Mouse (Mus musculus) urinary bladder, adult 18-20 months (tissue): ENCODE measurements around the gene Slc25a23.

Experiments used
- DNase-seq, 2 experiments: peaks; one replicate each; pipeline ENCODE4 v3.0.0; 2022; ENCODE audit warnings: low spot score in 2 of 2, mixed read lengths in 2 of 2

The Slc25a23 gene

DNA sequence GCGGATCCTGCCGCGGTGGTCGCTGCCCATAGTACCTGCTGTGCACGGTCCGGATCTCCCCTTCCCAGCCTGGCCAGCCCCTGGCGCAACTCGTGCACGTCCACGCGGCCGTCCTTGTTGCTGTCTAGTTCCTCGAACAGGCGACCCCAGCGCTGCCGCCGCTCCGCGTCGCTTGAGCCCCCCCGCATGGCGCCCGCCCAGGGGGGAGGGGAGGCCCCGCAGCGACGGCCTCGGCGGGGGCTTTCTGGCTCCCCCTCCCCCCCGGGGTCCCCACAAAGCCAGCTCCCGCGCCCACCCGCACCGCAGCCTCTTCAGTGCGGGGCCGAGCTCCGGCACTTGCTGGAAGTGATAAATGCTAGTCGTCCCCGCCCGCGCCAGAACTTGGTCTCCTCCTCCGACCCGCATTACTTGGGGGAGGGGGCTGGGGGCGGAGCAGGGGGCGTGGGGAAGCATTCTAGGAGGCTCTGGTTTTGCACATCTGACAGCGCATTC is at the start of gene Slc25a23:
Slc25a23 (minus strand) TSS at position 378 of the 492 bp plus-strand sequence.
- DNase-seq = peak; percentile 27 to 46

DNA sequence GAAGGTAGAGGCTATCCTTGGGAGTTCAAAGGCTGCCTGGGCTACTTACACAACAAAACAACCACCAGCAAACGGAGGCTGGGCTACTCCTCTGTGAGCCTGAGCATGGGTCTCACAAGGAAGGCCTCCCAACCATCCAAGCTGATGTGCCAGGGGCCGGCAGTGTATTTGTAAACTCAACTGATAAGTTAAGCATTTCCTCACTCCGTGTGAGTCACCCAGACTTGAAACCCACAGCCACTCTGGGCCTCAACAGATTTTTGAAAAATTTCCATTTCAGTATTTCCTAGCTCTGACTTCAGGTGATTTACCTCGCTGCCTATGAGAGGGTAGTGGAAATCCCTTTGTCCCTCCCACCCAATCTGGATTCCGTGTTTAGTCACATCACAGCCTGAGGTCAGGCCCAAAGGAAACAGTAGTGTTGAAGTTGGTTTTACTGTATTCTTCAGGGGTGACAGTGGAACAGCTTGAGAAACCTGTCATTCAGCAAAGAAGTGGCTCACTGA is 49.1 kb upstream of the Slc25a23 start:
- no peak for DNase-seq

DNA sequence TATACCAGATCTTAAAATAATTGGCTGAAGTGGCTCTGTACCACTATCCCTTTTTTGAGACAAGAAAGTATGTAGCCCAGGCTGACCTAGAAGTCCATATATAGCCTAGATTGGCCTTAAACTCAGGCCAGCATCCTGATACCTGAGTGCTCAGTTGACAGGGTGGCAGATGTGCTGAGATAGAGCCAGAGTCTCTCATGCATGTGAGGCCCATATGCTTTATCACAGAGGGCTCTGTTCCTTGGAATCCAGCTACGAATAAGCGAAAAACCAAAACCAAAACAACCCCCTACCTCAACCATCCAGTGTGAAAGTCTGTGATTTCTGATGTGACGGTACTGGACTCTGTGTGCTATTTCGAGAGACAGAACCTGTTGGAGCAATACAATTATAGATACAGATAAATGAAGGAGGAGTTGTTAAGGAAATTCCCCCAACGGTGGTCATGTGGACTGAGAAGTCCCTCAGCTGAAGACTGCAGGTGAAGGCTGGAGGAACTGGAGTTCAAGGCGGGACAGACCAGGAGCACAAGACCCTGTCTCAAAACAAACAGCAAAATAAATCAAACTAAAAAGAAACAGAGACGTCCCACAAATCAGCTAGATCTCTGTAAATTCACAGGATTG is 48.5 kb upstream of the Slc25a23 start:
- DNase-seq = no peak

DNA sequence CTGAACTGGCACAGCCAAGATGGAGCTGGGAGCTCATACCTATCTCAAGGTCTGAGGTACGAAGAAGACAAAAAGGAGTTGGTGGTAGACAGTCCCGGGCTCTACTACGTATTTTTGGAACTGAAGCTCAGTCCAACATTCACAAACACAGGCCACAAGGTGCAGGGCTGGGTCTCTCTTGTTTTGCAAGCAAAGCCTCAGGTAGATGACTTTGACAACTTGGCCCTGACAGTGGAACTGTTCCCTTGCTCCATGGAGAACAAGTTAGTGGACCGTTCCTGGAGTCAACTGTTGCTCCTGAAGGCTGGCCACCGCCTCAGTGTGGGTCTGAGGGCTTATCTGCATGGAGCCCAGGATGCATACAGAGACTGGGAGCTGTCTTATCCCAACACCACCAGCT is 47.4 kb upstream of the Slc25a23 start:
- no peak for DNase-seq

DNA sequence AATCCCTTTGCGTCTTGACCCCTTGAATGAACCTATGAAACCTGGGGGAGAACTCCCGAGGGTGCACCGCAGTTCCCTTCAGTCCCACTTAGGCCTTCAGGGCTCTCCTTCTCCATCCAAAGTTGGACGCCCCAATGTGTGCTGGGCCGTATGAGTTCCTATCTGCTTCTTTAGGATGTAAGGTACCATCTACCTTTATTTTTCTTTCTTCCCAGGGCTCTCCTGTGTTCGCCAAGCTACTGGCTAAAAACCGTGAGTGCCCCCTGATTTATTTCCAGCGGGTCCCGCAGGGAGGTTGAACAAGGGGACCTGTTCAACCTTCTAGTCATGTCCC is 46.3 kb upstream of the Slc25a23 start:
- no peak for DNase-seq

DNA sequence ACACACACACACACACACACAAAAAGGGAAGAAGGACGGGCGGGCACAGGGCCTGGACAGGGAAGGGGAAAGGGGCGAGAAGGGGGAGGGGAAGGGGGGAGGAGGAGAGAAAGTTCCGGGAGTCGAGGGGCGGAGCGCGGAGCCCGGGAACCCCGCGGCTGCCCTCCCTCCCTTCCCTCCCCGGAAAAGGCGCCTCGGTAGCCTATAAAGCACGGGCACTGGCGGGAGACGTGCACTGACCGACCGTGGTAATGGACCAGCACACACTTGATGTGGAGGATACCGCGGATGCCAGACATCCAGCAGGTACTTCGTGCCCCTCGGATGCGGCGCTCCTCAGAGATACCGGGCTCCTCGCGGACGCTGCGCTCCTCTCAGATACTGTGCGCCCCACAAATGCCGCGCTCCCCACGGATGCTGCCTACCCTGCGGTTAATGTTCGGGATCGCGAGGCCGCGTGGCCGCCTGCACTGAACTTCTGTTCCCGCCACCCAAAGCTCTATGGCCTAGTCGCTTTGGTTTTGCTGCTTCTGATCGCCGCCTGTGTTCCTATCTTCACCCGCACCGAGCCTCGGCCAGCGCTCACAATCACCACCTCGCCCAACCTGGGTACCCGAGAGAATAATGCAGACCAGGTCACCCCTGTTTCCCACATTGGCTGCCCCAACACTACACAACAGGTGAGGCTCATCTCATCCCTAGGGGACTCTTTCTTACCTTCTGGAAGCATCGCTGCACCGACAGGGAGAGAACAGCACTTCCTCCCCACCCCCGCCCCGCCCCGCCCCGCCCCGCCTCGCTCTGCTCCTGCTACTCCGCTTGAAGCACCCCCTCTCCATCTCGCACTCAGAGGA is 45.7 kb upstream of the Slc25a23 start, which contains the start of gene Tnfsf9:
Tnfsf9 (plus strand) TSS at position 145 of the 854 bp plus-strand sequence.
- DNase-seq = peak in 1 of 2 experiments; percentile 38

DNA sequence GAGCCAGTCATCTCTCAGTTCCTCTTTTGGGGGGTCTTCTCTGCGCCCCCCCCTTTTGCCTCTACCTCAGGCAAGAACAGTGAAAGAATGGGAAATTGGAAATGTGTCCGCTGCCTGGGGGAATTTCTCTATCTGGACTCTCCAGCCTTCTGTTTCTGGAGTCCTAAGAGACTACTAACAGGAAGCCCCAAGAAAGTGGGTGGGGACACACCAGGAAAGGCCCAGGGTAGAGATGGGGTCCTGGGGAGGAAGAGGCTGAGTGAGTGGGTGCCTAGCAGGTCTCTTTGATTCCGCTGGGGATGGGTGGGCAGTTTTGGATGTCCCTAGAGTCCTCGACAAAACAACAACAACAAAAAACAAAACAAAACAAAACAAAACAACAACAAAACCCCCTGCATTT is 44.8 kb upstream of the Slc25a23 start:
- no peak for DNase-seq

DNA sequence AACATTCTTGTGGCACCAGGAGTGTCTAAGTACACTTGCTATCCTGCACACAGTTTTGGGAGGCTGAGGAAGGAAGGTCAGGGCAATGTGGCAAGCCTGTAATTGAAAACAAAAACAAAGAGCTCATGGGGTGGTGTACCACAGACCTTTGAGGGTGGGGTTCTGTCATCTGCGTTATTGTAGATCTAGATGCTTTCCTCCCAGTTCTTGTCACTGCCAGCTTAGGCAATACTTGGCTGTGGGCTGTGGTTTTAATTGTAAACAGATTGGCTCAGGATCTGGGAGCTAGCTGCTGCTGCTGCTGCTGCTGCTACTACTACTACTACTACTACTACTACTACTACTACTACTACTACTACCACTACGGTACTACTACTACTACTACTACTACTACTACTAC is 42.6 kb upstream of the Slc25a23 start:
- DNase-seq = no peak

DNA sequence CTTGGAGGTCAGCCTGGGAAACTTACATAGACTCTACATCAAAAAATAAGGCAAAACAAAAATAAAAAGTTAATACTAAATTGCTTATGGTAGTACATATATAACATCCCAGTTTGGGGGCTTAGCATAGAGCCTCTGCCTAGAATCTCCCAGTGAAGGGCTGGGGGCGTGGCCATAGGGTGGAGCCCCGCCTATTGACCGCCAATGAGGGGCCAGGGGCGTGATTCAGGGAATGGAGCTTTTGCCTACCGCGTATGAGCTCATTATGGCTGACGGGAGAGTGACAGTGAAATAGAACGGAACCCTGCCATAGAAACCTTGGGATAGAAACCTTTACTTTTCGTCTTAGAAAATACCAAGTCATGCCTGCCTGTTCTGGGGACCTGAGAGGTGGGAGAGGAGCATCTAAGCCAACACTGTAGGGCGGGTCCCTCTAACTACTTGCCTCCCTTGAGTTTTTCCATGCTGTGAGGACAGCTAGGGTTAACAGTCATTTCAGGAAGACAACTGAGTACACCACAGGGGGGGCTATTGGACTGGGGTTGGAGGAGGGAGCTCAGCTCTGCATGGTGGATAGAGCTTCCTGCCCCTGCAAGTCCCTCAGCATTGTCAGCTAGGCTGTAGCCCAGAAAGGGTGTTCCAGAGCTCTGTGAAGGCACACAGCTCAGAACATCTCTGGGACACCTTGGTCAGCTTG is 40.1 kb upstream of the Slc25a23 start:
- DNase-seq = no peak

DNA sequence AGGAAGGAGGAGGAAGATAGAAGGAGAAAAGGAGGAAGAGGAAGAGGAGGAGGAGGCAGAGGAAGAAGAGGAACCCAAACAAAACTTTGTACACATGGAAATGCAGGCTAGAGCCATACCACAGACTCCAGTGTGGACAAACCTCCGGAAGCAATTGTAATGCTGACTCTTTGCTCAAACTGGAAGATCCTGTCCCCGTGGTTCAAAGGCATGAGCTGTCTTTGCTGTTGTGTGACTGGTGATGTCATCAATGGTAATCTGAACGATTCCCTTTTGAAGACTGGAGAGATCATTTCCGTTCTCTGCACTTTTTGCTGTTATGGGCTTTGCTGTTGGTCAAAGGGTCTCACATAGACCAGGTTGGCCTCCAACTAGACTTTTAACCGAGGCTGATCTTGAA is 38.7 kb upstream of the Slc25a23 start:
- DNase-seq = no peak

DNA sequence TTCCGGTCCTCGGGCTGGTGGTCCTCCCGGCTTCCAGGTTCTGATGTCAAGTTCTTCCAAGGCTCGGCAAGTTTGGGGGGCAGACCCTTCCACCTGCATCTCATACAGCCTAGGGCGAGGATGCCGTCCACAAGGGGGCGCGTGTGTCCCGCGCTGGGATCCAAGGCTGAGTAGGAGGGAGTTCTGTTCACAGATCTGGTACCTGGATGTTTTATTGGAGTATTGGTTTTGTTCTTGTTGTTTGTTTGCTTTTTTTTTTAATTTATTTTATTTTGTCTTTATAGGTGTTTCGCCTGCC is 36.9 kb upstream of the Slc25a23 start:
- DNase-seq = peak; percentile 75 to 84

DNA sequence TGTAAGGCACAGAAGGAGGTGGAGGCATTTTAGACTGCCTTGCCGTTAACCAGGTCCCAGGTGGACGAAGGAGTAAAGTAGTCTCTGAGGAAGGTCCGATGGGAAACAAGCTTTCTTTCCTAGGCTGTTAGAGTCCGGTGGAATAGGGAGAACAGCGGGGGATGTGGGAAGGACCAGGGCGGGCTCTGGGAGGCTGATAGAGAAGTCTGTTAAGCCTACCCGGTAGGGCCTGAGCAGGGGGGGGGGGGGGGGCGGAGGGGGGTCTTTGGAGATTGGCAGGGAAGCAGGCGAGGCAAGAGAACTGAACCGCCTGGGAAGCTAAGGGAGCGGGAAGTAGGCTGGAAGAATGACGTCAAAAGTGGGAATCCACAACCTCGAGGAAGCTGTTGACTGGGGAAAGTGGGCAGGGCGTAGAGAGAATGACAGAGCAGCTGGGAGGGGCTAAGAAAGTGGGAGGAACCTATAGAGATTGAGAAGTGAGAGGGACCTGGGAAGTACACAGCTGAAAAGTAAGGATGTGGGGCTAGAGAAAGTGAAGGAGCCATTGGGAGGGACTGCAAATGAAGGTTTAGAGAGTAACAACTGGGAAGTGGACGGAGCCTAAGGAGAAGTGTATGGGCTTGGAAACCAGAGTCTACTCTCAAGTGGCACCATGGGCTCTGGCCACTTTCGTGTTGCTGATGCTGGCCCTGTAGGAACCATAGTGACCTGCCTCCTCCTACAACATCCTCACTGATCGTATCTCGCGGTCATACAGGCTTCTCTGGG is 36.4 kb upstream of the Slc25a23 start:
- DNase-seq = peak; percentile 23 to 25

DNA sequence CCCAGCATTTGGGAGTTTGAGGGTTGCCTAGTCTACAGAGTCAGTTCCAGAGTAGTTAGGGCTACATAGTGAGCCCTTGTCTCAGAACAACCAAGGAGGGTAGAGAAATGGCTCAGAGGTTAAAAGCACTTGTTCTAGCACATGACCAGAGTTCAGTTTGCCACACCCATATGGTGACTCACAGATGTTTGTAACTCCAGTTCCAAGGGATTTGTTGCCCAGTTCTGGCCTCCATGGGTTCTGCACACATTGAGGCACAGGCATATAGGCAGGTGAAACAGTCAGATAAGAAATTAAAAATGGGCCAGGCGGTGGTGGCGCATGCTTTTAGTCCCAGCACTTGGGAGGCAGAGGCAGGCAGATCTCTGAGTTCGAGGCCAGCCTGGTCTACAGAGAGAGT is 34.6 kb upstream of the Slc25a23 start:
- no peak for DNase-seq

DNA sequence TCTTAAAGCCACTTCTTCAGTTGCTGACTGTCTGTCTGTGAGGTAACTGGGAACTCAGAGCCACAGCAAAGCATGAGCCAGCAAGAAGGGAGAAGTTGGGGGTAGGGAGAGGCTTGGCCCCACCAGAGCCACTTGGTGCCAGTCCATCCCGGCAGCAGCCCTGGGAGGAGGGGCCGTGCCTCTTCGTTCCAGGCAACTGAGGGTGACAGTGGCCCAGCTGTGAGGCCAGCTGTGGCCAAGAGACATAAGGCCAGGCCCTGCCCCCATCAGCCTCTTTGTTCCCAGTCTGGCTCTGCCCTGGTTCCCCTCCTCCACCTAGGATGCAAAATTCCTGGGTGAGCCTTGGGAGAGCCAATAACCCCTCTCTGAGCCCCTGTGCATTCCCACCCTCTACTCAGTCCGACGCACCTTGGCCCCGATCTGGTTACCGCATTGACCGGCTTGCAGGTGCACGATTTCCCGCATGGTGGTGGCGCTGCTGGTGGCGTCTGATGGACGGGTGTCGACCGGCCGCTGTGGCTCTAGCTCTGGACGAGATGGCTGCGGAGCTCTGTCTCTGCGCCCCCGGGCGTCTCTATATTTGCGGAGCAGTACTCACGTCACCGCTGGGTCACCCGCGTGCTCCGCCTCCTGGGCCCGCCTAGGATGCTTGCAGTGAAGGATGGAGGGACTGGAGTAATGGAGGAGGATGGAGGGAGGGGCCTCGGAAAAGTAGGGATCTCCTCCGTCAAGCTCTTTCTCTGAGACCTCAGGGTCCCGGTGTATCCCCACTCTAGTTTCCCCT is 27.6 kb upstream of the Slc25a23 start, which contains the start of gene Tubb4a:
Tubb4a (minus strand) TSS at position 734 of the 784 bp plus-strand sequence.
- DNase-seq = no peak

DNA sequence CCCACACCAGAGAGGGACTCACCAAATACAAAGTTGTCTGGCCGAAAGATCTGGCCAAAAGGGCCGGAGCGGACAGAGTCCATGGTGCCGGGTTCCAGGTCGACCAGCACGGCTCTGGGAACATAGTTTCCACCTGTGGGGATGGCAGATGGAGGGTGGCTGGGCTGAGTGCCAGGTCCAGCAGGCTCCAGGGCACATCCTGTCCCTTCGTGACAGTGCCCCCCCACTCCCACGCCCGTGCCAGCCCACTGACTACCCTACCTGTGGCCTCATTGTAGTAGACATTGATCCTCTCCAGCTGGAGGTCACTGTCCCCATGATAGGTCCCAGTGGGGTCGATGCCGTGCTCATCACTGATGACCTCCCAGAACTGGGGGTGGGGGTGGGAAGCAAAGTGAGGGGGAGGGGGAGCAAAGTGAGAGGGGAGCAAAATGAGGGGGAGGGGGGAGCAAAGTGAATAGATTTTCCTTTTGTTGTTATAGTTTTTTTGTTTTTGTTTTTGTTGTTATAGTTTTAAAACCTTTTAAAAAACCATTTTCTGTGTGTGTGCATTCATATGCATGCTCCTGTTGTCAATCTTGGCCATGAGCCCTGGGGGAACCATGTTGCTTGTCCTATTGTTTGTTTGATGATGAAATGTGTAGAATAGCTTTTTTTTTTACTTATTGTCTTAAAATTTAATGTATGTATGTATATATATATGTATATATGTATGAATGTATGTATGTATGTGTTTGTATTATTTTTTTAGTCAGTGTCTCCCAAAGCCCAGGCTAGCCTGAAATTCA is 26.5 kb upstream of the Slc25a23 start:
- no peak for DNase-seq

DNA sequence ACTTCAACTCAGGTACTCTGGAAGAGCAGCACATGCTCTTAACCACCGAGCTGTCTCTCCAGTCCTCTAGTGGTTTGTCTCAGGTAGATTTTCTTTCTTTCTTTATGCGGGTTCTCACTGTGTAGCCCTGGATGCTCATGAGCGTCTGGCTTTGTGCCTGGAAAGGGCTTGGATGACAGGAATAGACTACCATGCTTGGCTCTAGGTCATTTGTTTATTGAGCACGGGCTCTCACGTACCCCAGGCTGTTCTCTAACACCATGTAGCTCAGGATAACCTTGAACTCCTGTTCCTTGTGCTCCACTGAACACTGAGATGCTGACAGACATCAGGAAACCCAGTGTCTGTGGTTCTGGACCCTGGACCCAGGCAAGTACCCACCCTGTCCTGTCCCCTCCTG is 22.8 kb upstream of the Slc25a23 start:
- no peak for DNase-seq

DNA sequence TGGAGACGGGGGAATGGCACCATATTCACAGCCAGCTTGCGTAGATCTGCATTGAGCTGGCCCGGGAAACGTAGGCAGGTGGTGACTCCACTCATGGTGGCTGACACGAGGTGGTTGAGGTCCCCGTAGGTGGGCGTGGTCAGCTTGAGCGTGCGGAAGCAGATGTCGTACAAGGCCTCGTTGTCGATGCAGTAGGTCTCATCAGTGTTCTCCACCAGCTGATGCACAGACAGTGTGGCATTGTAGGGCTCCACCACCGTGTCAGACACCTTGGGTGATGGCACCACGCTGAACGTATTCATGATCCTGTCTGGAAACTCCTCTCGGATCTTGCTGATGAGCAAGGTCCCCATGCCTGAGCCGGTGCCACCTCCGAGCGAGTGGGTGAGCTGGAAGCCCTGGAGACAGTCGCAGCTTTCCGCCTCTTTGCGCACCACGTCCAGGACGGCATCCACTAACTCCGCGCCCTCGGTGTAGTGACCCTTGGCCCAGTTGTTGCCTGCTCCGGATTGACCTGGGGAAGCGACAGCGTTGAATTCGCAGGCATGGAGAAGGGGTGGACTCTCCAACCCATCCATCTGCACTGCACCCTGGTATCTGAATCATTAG is 21.7 kb upstream of the Slc25a23 start:
- no peak for DNase-seq

DNA sequence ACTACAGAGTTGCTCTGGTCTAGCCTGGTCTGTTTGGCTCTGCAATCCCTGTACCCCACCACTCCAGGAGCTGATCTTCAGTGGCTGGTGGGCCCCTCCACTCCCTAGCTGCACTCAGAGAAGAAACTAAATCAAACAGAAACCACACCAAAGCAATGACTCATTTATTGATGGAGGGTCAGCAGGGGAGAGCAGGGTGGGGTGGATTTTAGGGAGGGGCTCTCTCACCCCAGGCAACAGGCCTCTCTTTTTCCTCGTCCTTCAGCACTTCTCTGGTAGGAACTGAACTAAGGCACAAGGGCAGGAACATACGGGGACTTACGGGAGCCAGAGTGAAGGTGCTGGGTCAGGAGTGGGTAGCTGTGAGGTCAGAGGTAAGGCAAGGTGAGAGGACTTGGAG is 20.3 kb upstream of the Slc25a23 start:
- no peak for DNase-seq

DNA sequence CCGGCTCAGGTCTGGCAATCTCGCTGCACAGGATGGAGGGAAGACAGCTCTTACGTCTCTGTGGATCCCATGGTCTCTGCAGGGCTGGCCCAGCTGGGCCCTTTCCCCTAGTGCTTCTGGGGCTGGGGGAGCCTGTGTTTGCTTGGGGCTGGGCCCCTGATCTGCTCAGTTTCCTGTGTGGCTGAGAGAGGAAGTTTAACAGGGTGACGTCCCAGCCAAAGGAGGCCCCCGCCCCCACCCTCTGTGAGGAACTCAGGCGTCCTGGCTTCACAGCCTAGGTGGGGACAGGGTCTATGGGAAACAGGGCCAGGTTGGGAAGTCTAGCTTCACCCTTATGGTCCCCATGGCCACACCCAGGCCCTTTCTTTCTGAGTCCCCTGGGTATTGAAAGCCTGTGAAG is 18.7 kb upstream of the Slc25a23 start, which contains the start of gene Dennd1c:
Dennd1c (minus strand) TSS at position 179 of the 400 bp plus-strand sequence.
- DNase-seq = no peak

DNA sequence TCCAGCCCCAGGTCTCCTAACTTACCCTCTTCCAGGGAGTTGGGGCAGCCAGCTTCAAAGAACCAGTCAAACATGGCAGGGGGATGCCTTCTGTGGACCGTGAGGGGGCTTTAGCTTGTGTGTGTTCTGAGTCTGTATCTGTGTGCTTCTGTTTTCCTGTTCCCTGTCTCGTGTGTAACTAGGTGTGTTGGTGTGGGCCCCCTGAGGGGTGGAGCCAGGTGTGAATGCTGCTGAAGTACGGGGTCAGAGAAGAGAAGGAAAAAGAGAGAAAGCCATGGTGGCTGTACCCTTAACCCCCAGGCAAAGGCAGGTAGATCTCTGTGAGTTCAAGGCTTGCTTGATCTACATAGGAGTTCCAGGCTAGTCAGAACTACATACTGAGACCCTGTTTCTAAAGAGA is 17.3 kb upstream of the Slc25a23 start:
- no peak for DNase-seq
